8 mouse cellular contexts compared by ENCODE assay signal in the genomic region with DNA sequence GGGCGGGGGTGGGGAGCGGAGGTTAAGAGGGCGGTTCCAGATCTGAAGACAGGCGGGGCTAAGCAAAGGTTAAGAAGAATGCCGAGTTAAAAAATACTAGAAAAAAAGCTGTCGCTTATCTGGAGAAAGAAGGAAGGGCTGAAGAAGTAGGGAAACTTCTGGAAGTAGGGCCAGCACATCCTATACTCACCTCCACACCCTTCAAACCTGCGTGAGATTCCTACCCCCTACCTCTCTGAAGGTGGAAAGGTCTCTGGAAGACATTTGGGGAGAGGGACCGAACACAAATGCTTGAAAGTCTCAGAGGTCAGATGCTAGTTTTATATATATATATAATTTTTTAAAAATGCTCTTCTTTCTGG. TPM values are rescaled to one million over a fixed set of nuclear protein-coding genes. Genes with fewer than 3 reads are reported as not detected.
DNase-seq lines count a peak whose midpoint lies in the region; ATAC-seq and TF ChIP-seq lines count a peak whose summit lies in the region.

No protein-coding gene starts in this region.

- no peaks in the 10 kb centered on the region for H3K9me3 ChIP-seq in heart, embryonic 10.5 days
- H3K9me3 ChIP-seq in liver, embryonic 12.5 days (replicated peaks) = no peaks in the 10 kb centered on the region
- H3K9me3 ChIP-seq in stomach, postnatal 0 days (ENCODE audit: control insufficient read depth, low read length) = no peaks in the 10 kb centered on the region

- peak overlapping the region; percentile 77 for H3K4me3 ChIP-seq in heart, embryonic 10.5 days
- peak overlapping the region; percentile 39 for H3K4me3 ChIP-seq in thymus, adult 2 months (ENCODE audit: control insufficient read depth, insufficient read depth, low read length)
- peak overlapping the region; percentile 70 for H3K4me3 ChIP-seq in liver, embryonic 12.5 days
- H3K4me3 ChIP-seq in stomach, postnatal 0 days (ENCODE audit: low read depth, low read length) = peak overlapping the region; percentile 52

- no peak for TF ChIP-seq CTCF in thymus, adult 2 months (IDR thresholded peaks at IDR 0.05; ENCODE audit: borderline replicate concordance, control insufficient read depth, extremely low read depth, insufficient read depth, low read length, poor library complexity)
- no peak for TF ChIP-seq CTCF in stomach, postnatal 0 days (IDR thresholded peaks at IDR 0.05; ENCODE audit: low read depth)

- H3K27ac ChIP-seq in heart, embryonic 10.5 days = peak overlapping the region; percentile 93
- H3K27ac ChIP-seq in thymus, adult 2 months (ENCODE audit: control insufficient read depth, insufficient read depth, low read length) = no peak overlapping the region
- no peak overlapping the region for H3K27ac ChIP-seq in liver, embryonic 12.5 days
- peak overlapping the region; percentile 73; the same call in 1 of the 2 replicates for H3K27ac ChIP-seq in stomach, postnatal 0 days (replicated peaks)

- no peaks in the 10 kb centered on the region for H3K36me3 ChIP-seq in heart, embryonic 10.5 days
- H3K36me3 ChIP-seq in thymus, adult 2 months (ENCODE audit: control insufficient read depth, insufficient read depth, low read length) = no peaks in the 10 kb centered on the region
- H3K36me3 ChIP-seq in liver, embryonic 12.5 days = no peaks in the 10 kb centered on the region
- H3K36me3 ChIP-seq in stomach, postnatal 0 days (ENCODE audit: control insufficient read depth, insufficient read depth, low read length) = no peaks in the 10 kb centered on the region; the same call in 1 of the 2 replicates

- no peak overlapping the region for H3K9ac ChIP-seq in liver, embryonic 12.5 days
- H3K9ac ChIP-seq in stomach, postnatal 0 days (ENCODE audit: low read length) = peak overlapping the region; percentile 67

- TF ChIP-seq POLR2A in thymus, adult 2 months (IDR thresholded peaks at IDR 0.05; ENCODE audit: control insufficient read depth, extremely low read depth, insufficient read depth, low read length, poor library complexity) = no peak

- WGBS in heart, embryonic 10.5 days = 12% methylated on average over 8 of the region's 8 CpGs
- WGBS in thymus, adult 2 months = 18% methylated on average over 8 of the region's 8 CpGs
- WGBS in liver, embryonic 12.5 days (ENCODE audit: insufficient replicate concordance) = 10% methylated on average over 8 of the region's 8 CpGs
- WGBS in stomach, postnatal 0 days = 11% methylated on average over 8 of the region's 8 CpGs

- H3K27me3 ChIP-seq in heart, embryonic 10.5 days (ENCODE audit: insufficient read depth, poor library complexity, severe bottlenecking) = no peaks in the 10 kb centered on the region
- no peaks in the 10 kb centered on the region for H3K27me3 ChIP-seq in thymus, adult 2 months (ENCODE audit: control insufficient read depth, insufficient read depth, low read length)
- no peaks in the 10 kb centered on the region for H3K27me3 ChIP-seq in liver, embryonic 12.5 days (replicated peaks)
- H3K27me3 ChIP-seq in stomach, postnatal 0 days (ENCODE audit: control insufficient read depth, insufficient read depth, low read length) = no peaks in the 10 kb centered on the region

- TF ChIP-seq EP300 in stomach, postnatal 0 days (optimal IDR thresholded peaks at IDR 0.05) = no peak

- peak overlapping the region; percentile 92 for H3K4me2 ChIP-seq in liver, embryonic 12.5 days
- peak overlapping the region; percentile 91 for H3K4me2 ChIP-seq in stomach, postnatal 0 days (replicated peaks; ENCODE audit: low read depth)

- no peak for DNase-seq in heart, embryonic 10.5 days (ENCODE audit: low spot score)
- no peak for DNase-seq in heart, adult 9 months (ENCODE audit: low spot score in 2 of 2)
- DNase-seq in thymus, adult 2 months = no peak
- no peak for DNase-seq in thymus, postnatal 0 days (ENCODE audit: low spot score)
- DNase-seq in stomach, postnatal 0 days (ENCODE audit: low spot score) = no peak
- DNase-seq in Muller cell, postnatal 12 days (ENCODE audit: inconsistent ontology term) = no peak
- no peak for DNase-seq in gastrocnemius, postnatal 36 days

- intact Hi-C loops in gastrocnemius, postnatal 36 days (cut with DNase I) = no loop called here

- ATAC-seq in liver, embryonic 12.5 days = no peak
- no peak; the same call in 1 of the 2 replicates for ATAC-seq in stomach, postnatal 0 days (ENCODE audit: low FRiP score, low TSS enrichment)

- peaks cover 10% of the 10 kb centered on the region; the same call in 1 of the 2 replicates for H3K4me1 ChIP-seq in heart, embryonic 10.5 days
- peaks cover 3% of the 10 kb centered on the region; the same call in 1 of the 2 replicates for H3K4me1 ChIP-seq in thymus, adult 2 months (replicated peaks; ENCODE audit: control insufficient read depth, insufficient read depth, low read length)
- peaks cover 20% of the 10 kb centered on the region for H3K4me1 ChIP-seq in liver, embryonic 12.5 days
- H3K4me1 ChIP-seq in stomach, postnatal 0 days (replicated peaks; ENCODE audit: control insufficient read depth, insufficient read depth) = 0 out of 2 replicates have a peak, but pooled peaks cover 3% of the 10 kb centered on the region

RNA-seq across cellular contexts. Expression of gene Pctp, which starts 0.3 kb away (rescaled TPM):
- 26.2 and 28.5 TPM in 2 replicates for polyA plus RNA-seq in heart, embryonic 10.5 days (2016; fragmentation: Nextera tagmentation; extraction: Ambion mirVana)
- 0.80 and 0.97 TPM in 2 replicates for polyA plus RNA-seq in thymus, adult 2 months (2012; rRNA removed)
- 5.0 and 5.1 TPM in 2 replicates for polyA plus RNA-seq in thymus, postnatal 0 days (2015; fragmentation: Nextera tagmentation; extraction: Ambion mirVana)
- polyA plus RNA-seq in liver, embryonic 12.5 days (2016; fragmentation: Nextera tagmentation; extraction: Ambion mirVana) = 11.0 and 11.5 TPM in 2 replicates
- 7.6 and 8.0 TPM in 2 replicates for polyA plus RNA-seq in stomach, postnatal 0 days (2015; fragmentation: Nextera tagmentation; extraction: Ambion mirVana)
- total RNA-seq in gastrocnemius, postnatal 36 days (2021) = 1 to 10 TPM; 3.0 TPM

RNA-seq across cellular contexts. Expression of gene Tmem100, which starts 27.2 kb away (rescaled TPM):
- polyA plus RNA-seq in heart, embryonic 10.5 days (2016; fragmentation: Nextera tagmentation; extraction: Ambion mirVana) = 13.6 and 14.1 TPM in 2 replicates
- 0.52 and 1.6 TPM in 2 replicates for polyA plus RNA-seq in thymus, adult 2 months (2012; rRNA removed)
- polyA plus RNA-seq in thymus, postnatal 0 days (2015; fragmentation: Nextera tagmentation; extraction: Ambion mirVana) = 3.8 and 4.8 TPM in 2 replicates
- 0.43 and 0.55 TPM in 2 replicates for polyA plus RNA-seq in liver, embryonic 12.5 days (2016; fragmentation: Nextera tagmentation; extraction: Ambion mirVana)
- 28.3 and 31.1 TPM in 2 replicates for polyA plus RNA-seq in stomach, postnatal 0 days (2015; fragmentation: Nextera tagmentation; extraction: Ambion mirVana)
- 10 to 100 TPM; 11.9 to 12.0 TPM for total RNA-seq in gastrocnemius, postnatal 36 days (2021)

Comparison
In these comparisons a context has a peak if more than half of its experiments do, and no peak if none do; other contexts are left out.
1. H3K27ac ChIP-seq: peak in heart, embryonic 10.5 days (single experiment) and stomach, postnatal 0 days (single experiment); none in thymus, adult 2 months (single experiment) and liver, embryonic 12.5 days (single experiment).
2. Peak in every context shown above with its lines, with median percentiles within 50 percentile points of each other: H3K4me3 ChIP-seq.